Mouse (Mus musculus) kidney, adult 8-10 months (tissue): ENCODE data around the gene Mrpl27.
"Not testable (repeated sequence)": the region's sequence is repeated elsewhere in the genome, so short reads cannot be mapped to it uniquely, and the experiment has no call there.

Experiments used
- DNase-seq, 2 experiments: peaks; one replicate each; pipeline ENCODE4 v3.0.0; 2022

Gene Mrpl27

GRCm38 (mm10) chr11:94675446-94675845 lies 21.9 kb downstream of the Mrpl27 start:
- DNase-seq = no peak

- no peak for DNase-seq
These were observed 22.7 kb downstream of the Mrpl27 start for GRCm38 (mm10) chr11:94676308-94676707.

- DNase-seq = peak; percentile 90 to 93
These were observed 23.4 kb downstream of the Mrpl27 start, which contains the start of gene Xylt2 for GRCm38 (mm10) chr11:94676754-94677606. TSS of gene Xylt2 (minus strand) at chr11:94677515.

- DNase-seq = no peak
These were observed 24.1 kb downstream of the Mrpl27 start for GRCm38 (mm10) chr11:94677607-94678145.

GRCm38 (mm10) chr11:94680639-94681038 lies 27.1 kb downstream of the Mrpl27 start:
- no peak for DNase-seq

- DNase-seq = no peak
These were observed 28.1 kb downstream of the Mrpl27 start for GRCm38 (mm10) chr11:94681640-94682039.

DNA sequence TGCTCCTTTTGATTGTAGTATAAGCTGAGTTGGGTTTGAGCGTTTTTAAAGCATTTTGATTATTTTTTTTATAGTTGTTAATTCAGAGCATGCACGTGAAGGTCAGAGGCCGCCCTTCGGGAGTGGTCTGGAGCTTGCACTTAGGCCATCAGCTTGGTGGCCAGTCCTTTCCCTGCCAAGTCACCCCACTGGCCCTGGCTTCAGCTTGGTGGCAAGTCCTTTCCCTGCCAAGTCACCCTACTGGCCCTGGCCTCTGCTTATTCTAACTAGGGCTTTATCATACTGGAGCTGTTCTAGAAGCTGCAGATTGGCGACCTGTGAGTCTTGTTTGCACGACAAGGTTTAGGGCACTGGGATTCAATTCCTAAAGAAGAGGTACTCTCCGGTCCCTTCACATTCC lies 28.9 kb downstream of the Mrpl27 start:
- DNase-seq = no peak

- no peak for DNase-seq
These were observed 33.6 kb downstream of the Mrpl27 start for GRCm38 (mm10) chr11:94687178-94687577.

- DNase-seq = not testable (repeated sequence)
These were observed 38.9 kb downstream of the Mrpl27 start for GRCm38 (mm10) chr11:94692502-94692901.

DNA sequence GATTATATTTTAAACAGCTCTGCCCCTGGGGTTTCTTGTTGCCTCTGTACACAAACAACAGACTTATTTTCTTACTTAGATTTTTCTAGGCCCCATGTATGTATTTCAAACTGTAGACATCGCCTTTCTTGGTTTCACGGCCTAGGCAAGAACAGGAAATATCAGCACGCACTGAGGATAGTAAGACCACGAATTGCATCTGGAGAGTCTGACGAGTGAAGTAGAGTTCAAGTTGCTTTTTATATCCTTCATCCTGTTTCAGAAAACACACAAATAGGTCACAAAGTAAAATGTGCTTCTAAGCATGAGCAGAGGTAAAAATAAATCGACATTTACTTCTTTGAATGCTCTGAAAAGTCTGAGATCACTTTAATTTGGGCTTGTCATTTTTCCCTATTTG lies 41.9 kb downstream of the Mrpl27 start:
- no peak for DNase-seq

DNA sequence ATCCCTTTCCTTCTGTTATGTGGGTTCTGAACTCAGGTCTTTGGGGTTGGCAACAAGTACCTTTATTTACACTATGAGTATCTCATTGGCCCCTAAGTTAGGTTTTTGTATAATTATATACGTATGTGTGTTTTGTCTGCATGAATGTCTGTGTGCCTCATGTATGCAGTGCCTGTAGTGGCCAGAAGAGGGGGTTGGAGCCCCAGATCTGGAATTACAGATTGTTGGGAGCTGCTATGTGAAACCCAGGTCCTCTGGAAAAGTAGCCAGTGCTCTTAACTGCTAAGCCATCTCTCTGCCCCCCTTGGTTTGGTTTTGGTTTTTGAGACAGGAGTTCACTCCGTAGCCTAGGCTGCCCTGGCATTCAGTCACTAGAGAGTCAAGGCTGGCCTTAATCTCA lies 43.6 kb downstream of the Mrpl27 start:
- no peak for DNase-seq

DNA sequence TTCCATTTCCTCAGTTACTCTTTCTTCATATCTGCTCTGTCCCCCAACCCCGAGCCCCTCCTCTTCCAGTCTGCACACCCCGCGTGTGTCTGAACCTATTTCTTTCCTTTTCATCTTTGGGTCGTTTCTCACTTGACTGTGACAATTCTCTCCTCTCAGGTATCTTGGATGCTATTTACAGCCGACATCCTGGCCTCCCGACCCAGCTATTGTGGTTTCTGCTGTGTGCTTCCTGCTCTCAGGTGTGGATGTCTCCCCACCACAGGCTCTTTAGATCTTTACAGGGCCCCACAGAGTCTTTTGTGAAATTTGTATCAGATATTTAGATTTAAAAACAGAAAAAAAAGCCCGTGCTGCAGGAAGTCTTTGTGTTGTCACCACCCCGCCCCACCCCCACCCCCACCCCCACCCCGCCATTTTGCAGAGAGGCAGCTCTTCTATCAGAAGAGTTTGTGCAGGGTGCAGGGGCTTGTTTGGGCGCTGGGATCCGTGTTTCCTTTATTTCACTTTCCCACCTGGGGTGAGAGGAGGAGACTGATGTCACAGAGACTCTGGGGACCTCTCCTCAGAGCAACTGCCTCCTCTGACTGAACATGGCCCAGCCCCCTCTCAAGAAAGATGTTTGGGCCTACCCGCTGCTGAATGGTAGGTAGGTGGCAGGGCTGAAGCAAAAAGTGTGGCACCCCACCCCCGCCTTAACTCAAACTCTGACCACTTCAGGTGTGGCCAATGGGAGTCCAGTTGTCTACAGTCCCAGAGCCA lies 44.3 kb downstream of the Mrpl27 start:
- DNase-seq = no peak

GRCm38 (mm10) chr11:94699399-94699798 lies 45.8 kb downstream of the Mrpl27 start:
- DNase-seq = no peak

DNA sequence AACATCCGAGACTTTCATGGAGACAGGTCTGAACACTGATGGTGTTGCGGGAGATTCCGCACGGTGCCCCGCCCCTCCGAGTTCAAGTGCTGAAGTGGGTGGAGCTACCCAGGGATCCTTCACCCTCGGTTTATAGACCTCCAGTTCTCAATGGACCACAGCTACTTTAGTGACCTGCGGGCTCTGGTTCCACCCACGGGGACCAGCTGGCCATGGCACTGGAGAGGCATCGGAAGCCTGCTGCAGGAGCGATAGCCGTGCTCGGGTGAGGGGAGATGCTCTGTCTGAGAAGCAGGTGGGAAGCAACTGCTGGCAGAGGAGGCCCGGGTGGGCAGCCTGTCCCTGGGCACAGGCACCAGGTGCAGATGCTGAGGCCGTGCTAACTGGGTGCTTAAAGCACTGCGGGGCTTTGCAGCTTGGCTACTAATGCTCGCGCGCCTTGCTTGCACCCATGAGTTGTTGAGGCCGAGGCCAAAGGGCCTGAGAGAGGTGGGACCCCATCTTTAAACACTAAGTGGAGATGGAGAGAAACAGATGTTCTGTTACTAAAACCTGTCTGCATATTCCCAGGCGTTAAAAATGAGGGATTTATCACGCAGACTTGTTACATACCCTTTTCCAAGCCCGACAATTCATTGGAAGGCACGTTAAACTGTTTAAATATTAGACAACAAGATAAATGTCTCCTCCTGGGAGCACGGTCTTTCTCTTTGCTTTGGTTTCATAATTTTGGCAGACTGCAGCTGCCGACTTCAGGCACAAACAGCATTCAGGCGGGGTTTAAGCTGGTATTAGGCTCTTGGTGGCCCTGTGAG lies 48.0 kb downstream of the Mrpl27 start:
- no peak for DNase-seq

GRCm38 (mm10) chr11:94702216-94702610 lies 48.6 kb downstream of the Mrpl27 start:
- no peak for DNase-seq

- no peak for DNase-seq
These were observed 50.5 kb downstream of the Mrpl27 start for GRCm38 (mm10) chr11:94704020-94704419.

GRCm38 (mm10) chr11:94704472-94704871 lies 50.9 kb downstream of the Mrpl27 start, which contains the start of gene Gm11541:
TSS of gene Gm11541 (minus strand) at chr11:94704499.
- DNase-seq = no peak
